Mouse (Mus musculus) inflammation-experienced regulatory T-cells, adult 6 months (primary cell): Measurements from ENCODE around the gene Hmg20a. TPM values are rescaled to one million over a fixed set of nuclear protein-coding genes. Genes with fewer than 3 reads are reported as not detected.

Source experiments
- ATAC-seq: one replicate; pipeline ENCODE4 v1.8.0; 2017
- polyA plus RNA-seq, 3 experiments: library from polyadenylated mRNA; unstranded; fragments of 100-300 nt; shearing (Covaris generic); gene quantifications; one replicate each; pipeline ENCODE4 v1.2.1; 2017

The Hmg20a gene
- 10 to 100 TPM; 30.0 to 66.3 (median 62.4) TPM for polyA plus RNA-seq

DNA sequence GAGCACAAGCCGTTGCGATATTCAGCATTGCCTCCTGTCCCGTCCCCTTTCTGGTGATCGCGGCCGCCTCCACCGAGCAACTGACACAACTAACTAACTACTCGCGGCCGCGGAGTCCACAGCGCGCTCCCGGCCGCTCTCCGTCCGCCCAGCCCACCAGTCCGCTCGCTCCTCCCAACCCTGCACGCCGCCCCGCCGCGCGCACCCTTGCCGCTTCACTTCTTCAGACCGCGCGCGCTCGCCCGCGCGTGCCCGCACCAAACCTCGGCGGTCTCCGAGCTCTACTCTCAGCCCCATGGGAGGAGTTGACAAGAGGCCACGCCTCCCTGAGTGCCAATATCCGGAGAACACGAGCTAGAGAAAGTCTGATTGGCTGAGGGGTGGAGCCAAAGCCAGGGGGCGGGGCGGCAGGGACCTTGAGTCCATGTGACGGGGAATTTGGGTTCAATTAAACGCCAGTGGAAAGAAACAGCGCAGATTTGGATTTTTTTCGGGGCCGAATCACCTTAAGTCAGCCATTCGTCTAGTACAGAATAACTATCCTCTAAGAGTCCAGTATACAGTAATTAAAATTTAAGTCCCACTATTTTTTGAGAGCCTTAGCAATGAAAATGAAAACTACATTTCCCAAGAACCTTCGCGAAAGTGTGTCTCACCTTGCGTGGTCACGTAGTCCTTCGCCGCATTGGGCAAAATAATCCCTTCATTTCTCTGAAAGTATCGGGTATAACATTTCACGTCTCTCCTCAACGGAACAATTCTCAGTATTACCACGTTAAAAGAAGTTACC lies at the start of gene Hmg20a, which contains the start of gene Peak1:
Gene Hmg20a, plus strand, starts transcription at position 662 of the 790 bp plus-strand sequence.
Gene Peak1, minus strand, starts transcription at position 120 of the 790 bp plus-strand sequence.
- ATAC-seq: peak; percentile 76

- no peak for ATAC-seq
Measured at GRCm38 (mm10) chr9:56368814-56369213, 49.6 kb upstream of the Hmg20a start.

DNA sequence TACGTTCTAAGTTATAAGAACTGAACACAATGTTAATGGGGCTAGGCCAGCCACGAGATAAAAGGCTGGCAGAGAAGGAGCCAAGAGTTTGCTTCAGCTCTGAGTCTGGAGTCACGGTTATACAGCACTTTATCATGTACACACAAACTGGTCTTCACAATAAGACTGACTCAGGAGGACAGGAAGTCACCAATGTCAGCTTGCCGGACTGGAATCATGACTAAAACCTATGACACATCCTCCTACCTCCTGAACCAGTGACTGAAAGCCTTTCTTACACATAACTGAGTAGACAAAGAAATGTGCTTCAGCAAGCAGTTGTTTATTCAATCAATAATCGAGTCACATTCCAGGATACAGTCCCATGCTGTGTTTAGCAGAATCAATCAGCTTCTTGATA lies 47.7 kb upstream of the Hmg20a start:
- ATAC-seq: no peak

DNA sequence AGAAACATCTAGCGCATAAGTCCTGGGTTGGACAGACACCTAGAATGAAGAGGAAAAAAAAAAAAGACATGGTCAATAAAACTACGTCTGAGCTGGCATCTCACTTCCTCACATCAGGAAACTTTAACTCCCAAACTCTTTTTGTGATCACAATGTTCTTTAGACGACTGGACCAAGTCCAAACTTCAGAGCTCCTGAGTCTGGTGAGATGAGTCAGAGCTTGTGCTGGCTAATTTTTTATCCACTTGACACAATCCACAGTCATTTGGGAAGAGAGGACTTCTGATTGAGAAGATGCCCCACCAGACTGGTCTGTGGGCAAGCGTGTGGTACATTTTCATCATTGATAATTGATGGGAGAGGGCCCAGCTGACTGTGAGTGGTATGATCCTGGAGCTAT lies 44.0 kb upstream of the Hmg20a start:
- no peak for ATAC-seq

GRCm38 (mm10) chr9:56382786-56383185 lies 35.6 kb upstream of the Hmg20a start:
- ATAC-seq: no peak

DNA sequence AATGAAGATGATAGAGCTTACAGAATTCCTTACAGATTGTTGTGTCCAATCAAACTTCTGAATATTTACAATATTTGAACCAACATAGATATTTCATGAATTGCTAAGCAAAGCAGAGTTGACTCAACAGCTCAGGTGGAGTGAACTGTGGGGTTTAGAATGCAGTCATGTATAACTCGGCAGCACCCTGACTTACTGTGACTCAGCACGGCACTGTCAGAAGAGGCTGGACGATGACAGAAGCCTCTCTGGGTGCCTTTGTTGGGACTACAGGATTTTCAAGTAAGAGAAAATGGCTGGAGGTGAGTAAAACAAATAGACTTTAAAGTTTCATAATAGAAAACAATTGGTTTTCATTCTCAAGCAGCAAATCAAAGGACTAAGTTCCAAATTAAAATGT lies 25.6 kb upstream of the Hmg20a start:
- ATAC-seq: no peak

- ATAC-seq: no peak
Measured at GRCm38 (mm10) chr9:56396306-56396705, 22.1 kb upstream of the Hmg20a start.

- no peak for ATAC-seq
Measured at GRCm38 (mm10) chr9:56404619-56405018, 13.8 kb upstream of the Hmg20a start.

- no peak for ATAC-seq
Measured at GRCm38 (mm10) chr9:56409928-56410327, 8.5 kb upstream of the Hmg20a start.

- no peak for ATAC-seq
Measured at GRCm38 (mm10) chr9:56412716-56413115, 5.7 kb upstream of the Hmg20a start.

- ATAC-seq: no peak
Measured at GRCm38 (mm10) chr9:56414322-56414721, 4.1 kb upstream of the Hmg20a start.

- no peak for ATAC-seq
Measured at GRCm38 (mm10) chr9:56415393-56415792, 3.0 kb upstream of the Hmg20a start.

DNA sequence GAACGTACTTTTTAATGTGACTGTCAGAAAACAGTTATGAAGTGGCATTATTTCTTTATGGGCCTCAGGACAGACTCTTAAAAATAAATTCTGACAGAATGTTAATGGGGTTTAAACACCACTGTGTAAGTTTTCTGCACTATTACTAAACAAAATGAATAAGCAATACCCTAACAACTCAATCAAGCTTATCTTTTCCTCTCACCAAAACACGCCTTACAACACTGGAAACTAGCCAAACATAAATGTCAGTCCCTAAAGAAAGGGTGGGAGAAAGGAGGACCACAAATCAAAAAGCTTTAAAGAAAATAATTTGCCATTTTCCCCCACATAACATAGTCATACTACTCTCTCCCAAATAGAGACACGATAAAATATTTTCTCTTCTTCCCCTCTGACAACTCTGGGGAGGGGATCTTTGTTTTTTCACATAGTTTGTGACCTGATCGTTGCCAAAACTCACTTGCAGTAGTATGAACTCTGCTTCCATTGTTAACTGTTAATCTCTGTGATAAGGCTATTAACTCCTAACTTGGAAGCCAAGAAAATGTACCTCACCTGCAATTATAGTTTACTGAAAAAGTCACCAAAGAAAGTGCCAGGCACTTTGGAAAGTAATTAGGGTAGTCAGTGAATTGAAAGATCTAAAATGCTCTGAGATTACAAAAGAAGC lies 2.3 kb upstream of the Hmg20a start:
- no peak for ATAC-seq

DNA sequence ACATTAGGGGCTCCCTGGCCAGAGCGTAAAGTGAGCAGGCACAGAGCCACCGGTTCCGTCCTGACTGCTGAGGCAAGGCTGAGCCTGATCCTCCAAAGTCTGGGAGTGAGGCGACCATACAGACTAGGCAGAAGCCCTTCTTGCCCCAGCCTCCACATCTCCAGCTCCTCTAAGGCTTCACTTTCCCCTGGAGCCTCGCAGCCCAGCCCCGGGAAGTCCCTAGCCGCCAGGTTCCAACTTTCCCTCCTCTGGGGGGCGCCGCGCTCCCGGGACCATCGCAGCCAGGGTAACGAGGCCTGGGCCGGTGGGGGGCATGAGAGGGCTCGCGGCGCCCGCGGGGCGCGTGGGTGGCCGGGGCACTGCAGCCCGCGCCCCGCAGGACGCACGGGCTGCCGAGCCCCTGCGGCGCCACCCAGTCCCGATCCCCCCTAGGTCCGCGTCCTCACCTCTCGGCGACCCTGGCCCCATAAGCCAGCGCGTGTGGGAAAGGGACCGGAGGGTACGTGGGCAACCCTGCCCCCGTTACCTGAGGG lies 928 bp upstream of the Hmg20a start:
- peak; percentile 18 for ATAC-seq

DNA sequence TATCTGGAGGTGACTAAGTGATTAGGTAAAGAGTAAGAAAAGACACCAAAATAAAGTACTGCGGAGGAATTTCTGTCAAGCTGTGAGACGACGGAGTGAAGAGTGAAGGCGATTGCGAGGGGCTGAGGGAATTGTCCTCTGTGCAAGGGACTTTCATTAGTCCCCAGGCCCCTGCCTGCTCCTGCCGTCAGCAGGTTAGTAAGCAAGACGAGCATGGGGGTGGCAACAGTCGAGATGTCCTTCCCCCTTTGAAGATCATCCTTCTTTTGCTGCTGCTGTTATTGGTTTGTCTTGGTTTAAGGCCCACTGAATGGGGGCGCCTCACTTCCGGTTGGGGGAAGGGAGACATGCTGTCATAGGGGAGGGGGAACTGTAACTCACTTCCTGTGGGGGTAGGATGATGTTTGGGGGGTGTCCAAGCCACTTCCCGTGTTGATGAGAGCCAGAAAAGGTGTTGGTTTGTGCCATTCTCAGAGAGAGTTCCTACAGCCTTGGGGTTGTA lies 380 bp downstream of the Hmg20a start:
- peak; percentile 69 for ATAC-seq

DNA sequence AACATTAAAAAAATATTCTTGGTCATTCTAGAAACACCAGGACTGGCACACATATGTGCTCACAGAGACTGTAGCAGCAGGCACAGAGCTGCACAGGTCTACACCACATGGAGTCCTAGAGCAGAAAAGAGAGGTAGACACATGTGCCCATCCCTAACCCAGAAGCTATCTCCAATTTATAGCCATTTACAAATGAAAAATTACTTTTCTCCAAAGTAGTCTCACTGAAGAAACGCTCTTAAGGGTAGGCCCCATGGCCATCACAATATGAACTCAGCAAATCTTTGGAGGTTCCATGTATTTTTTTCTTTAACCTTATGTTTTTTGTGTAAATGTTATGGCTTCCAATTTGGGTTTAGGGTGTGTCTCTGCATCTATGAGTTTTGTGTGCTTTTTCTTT lies 1.8 kb downstream of the Hmg20a start:
- ATAC-seq: no peak

DNA sequence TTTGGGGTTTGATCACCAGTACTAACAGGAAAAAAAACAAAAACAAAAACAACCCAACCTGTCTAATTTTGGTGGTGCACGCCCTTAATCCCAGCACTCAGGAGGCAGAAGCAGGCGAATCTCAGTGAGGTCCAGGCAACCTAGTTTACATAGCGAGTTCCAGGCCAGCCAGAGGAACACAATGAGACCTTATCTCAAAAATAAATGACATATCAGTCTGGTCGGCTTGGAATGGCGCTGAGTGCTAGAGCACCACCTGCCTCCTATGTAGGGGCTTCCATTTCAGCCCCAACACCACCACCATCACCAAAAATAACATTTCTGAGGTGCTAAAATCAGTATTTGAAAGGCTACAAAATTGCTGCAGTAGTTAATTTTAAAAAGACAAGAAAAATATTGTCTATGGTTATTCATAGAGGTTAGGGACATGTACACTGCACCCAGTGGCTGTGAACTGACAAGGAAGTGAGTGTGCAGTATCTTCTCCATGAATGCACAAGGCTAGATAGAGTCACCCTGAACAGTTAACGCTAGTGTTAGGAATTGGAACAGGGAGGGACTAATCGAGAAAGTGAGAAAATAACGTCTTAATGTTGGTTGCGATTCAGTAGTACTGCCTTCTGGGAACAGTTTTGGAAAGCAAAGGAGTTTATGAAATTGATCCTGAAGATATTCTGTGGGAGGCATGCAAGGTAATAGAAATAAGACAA lies 2.6 kb downstream of the Hmg20a start:
- no peak for ATAC-seq

GRCm38 (mm10) chr9:56421991-56422390 lies 3.6 kb downstream of the Hmg20a start:
- ATAC-seq: no peak

- ATAC-seq: peak; percentile 42
Measured at GRCm38 (mm10) chr9:56424861-56425260, 6.5 kb downstream of the Hmg20a start.

GRCm38 (mm10) chr9:56435821-56436526 lies 17.6 kb downstream of the Hmg20a start:
- no peak for ATAC-seq

DNA sequence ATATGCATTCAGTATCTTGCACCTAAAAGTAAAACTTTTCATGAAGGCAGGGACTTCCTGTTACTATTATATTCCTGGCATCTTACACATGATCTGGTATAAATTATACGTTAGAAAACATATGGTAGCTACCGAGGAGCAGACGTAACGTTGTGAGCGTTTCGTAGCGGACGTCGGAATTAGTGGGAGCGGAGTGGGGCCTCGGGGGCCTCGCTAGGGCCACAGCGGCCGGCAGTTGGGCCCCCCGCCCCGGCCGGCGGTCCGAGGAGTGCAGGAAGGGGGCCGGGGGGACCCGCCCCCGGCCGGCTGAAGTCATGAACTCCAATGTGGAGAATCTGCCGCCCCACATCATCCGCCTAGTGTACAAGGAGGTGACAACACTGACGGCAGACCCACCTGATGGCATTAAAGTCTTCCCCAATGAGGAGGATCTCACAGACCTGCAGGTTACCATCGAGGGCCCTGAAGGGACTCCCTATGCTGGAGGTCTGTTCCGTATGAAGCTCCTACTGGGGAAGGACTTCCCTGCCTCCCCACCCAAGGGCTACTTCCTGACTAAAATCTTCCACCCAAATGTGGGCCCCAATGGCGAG lies 19.0 kb downstream of the Hmg20a start:
- peak; percentile 50 for ATAC-seq

GRCm38 (mm10) chr9:56439699-56440098 lies 21.3 kb downstream of the Hmg20a start:
- ATAC-seq: no peak
